Mouse (Mus musculus): Measurements from ENCODE around the gene Abhd16b.

- TF ChIP-seq CEBPB (IDR thresholded peaks at IDR 0.05; ENCODE audit: low read depth) (no peak), CTCF (IDR thresholded peaks at IDR 0.05; ENCODE audit: control insufficient read depth, insufficient read depth, insufficient read length) (no peak), MYOD1 (IDR thresholded peaks at IDR 0.05; ENCODE audit: control insufficient read depth, insufficient read length, low read depth) (no peak), MAX (IDR thresholded peaks at IDR 0.05) (no peak), MYOG (IDR thresholded peaks at IDR 0.05; ENCODE audit: control insufficient read depth, extremely low read depth, insufficient read length) (no peak), USF1 (IDR thresholded peaks at IDR 0.05; ENCODE audit: low read depth) (no peak)
Observed at GRCm38 (mm10) chr2:181494266-181494945, 1.4 kb downstream of the Abhd16b start.
